Mouse (Mus musculus): ENCODE results near the gene Klhl24. TPM values are rescaled to one million over a fixed set of nuclear protein-coding genes. Genes with fewer than 3 reads are reported as not detected.

The Klhl24 gene
- polyA plus RNA-seq, 1 experiment from 2014 or later = 15.3 TPM

Other genes starting within 250 kb of the Klhl24 start
- 7.2 and 8.2 TPM in 2 replicates for gene Klhl6, start 114.5 kb upstream of the Klhl24 start, polyA plus RNA-seq (2015; fragmentation: Nextera tagmentation; extraction: Ambion mirVana)
- 15.2 and 15.5 TPM in 2 replicates for gene Yeats2, start 43.5 kb downstream of the Klhl24 start, polyA plus RNA-seq (2015; fragmentation: Nextera tagmentation; extraction: Ambion mirVana)
- 0.31 and 0.38 TPM in 2 replicates for gene Map6d1, start 143.8 kb downstream of the Klhl24 start, polyA plus RNA-seq (2015; fragmentation: Nextera tagmentation; extraction: Ambion mirVana)
- 86.4 and 91.6 TPM in 2 replicates for gene Parl, start 204.8 kb downstream of the Klhl24 start, polyA plus RNA-seq (2015; fragmentation: Nextera tagmentation; extraction: Ambion mirVana)
- not detected in 2 replicates for gene Cyp2ab1, start 227.9 kb downstream of the Klhl24 start, polyA plus RNA-seq (2015; fragmentation: Nextera tagmentation; extraction: Ambion mirVana)